Mouse (Mus musculus) heart, embryonic 13.5 days (tissue): ENCODE measurements around the gene Notch1. TPM values are rescaled to one million over a fixed set of nuclear protein-coding genes. Genes with fewer than 3 reads are reported as not detected.
A peak's percentile ranks its signal among the peaks of the same experiment; 100 is the strongest.

Experiments used
- ATAC-seq: fragments of 200-750 bp; cut with Nextera tagmentation; 2 replicates; pipeline ENCODE4 v1.8.0; 2017; ENCODE audit warnings: moderate TSS enrichment; ENCODE audit not compliant: insufficient number of reproducible peaks, low FRiP score, low TSS enrichment; ENCODE audit errors: extremely low read depth
- H3K27ac ChIP-seq: fragments of 300-500 bp; sonication (generic); replicated peaks from 2 replicates; pipeline ENCODE4 v1.5.1; 2015; ENCODE audit warnings: moderate library complexity, mild to moderate bottlenecking, inconsistent platforms
- H3K27me3 ChIP-seq: fragments of 300-500 bp; sonication (generic); replicated peaks from 2 replicates; pipeline ENCODE4 v1.6.1; 2015; ENCODE audit warnings: mild to moderate bottlenecking, inconsistent platforms
- H3K36me3 ChIP-seq: fragments of 300-500 bp; sonication (generic); 2 replicates; pipeline ENCODE4 v1.6.1; 2015; ENCODE audit warnings: mild to moderate bottlenecking, inconsistent platforms
- H3K4me1 ChIP-seq: fragments of 300-500 bp; sonication (generic); 2 replicates; pipeline ENCODE4 v1.6.1; 2015; ENCODE audit warnings: inconsistent platforms
- H3K4me2 ChIP-seq: fragments of 300-500 bp; sonication (generic); 2 replicates; pipeline ENCODE4 v1.6.1; 2015; ENCODE audit warnings: inconsistent platforms, mild to moderate bottlenecking, moderate library complexity
- H3K4me3 ChIP-seq: fragments of 300-500 bp; sonication (generic); 2 replicates; pipeline ENCODE4 v1.5.1; 2015; ENCODE audit warnings: moderate library complexity, mild to moderate bottlenecking, inconsistent platforms
- H3K9ac ChIP-seq: fragments of 300-500 bp; sonication (generic); 2 replicates; pipeline ENCODE4 v1.6.1; 2015; ENCODE audit warnings: inconsistent platforms, mild to moderate bottlenecking, moderate library complexity
- H3K9me3 ChIP-seq: fragments of 300-500 bp; sonication (generic); 2 replicates; pipeline ENCODE4 v1.6.1; 2016; ENCODE audit warnings: inconsistent platforms
- whole genome bisulfite sequencing: fragments of 180-500 bp; shearing (Covaris S2); methylation state at CpG from one replicate; pipeline ENCODE4 v1.1.7; 2015; ENCODE audit warnings: mixed read lengths; 5-methylcytosine and 5-hydroxymethylcytosine counted together
- polyA plus RNA-seq: library from polyadenylated mRNA; unstranded; fragments of >200 nt; fragmentation: Nextera tagmentation; extraction: Ambion mirVana; gene quantifications from 2 replicates; pipeline ENCODE4 v1.2.1, GENCODE M21; 2015

The Notch1 gene
- polyA plus RNA-seq, 1 experiment from 2014 or later = 11.4 TPM

- H3K36me3 ChIP-seq = peaks cover 99% of the 10 kb centered on the region
- no peak overlapping the region for H3K9ac ChIP-seq
- no peak for ATAC-seq
- no peak overlapping the region for H3K27ac ChIP-seq
- H3K4me3 ChIP-seq = no peak overlapping the region
- 90% methylated on average over 2 of the region's 2 CpGs for WGBS
- no peak overlapping the region for H3K4me2 ChIP-seq
- H3K9me3 ChIP-seq = no peaks in the 10 kb centered on the region
- 0 out of 2 replicates have a peak, but pooled peaks cover 4% of the 10 kb centered on the region for H3K4me1 ChIP-seq
- H3K27me3 ChIP-seq = no peaks in the 10 kb centered on the region
Observed at GRCm38 (mm10) chr2:26424541-26424940, 91.9 kb downstream of the Notch1 start.

- H3K9ac ChIP-seq = no peak overlapping the region
- H3K4me2 ChIP-seq = no peak overlapping the region
- 83% methylated on average over 1 of the region's 1 CpGs for WGBS
- H3K27ac ChIP-seq = no peak overlapping the region
- no peak overlapping the region for H3K4me3 ChIP-seq
- peaks cover 99% of the 10 kb centered on the region for H3K36me3 ChIP-seq
- H3K27me3 ChIP-seq = no peaks in the 10 kb centered on the region
- no peaks in the 10 kb centered on the region for H3K9me3 ChIP-seq
- ATAC-seq = no peak
- 0 out of 2 replicates have a peak, but pooled peaks cover 4% of the 10 kb centered on the region for H3K4me1 ChIP-seq
Observed at GRCm38 (mm10) chr2:26423086-26423485, 93.4 kb downstream of the Notch1 start.

GRCm38 (mm10) chr2:26421969-26422368, 94.5 kb downstream of the Notch1 start:
- Histone ChIP-seq H3K27me3 (no peaks in the 10 kb centered on the region), H3K4me3 (no peak overlapping the region), H3K27ac (no peak overlapping the region), H3K4me2 (no peak overlapping the region), H3K36me3 (peaks cover 99% of the 10 kb centered on the region), H3K9ac (no peak overlapping the region), H3K4me1 (0 out of 2 replicates have a peak, but pooled peaks cover 4% of the 10 kb centered on the region), H3K9me3 (no peaks in the 10 kb centered on the region)
- 86% methylated on average over 2 of the region's 2 CpGs for WGBS
- no peak for ATAC-seq

- peaks cover 100% of the 10 kb centered on the region for H3K36me3 ChIP-seq
- 80% methylated on average over 1 of the region's 1 CpGs for WGBS
- no peak for ATAC-seq
Observed at GRCm38 (mm10) chr2:26418120-26418519, 98.3 kb downstream of the Notch1 start.

GRCm38 (mm10) chr2:26417066-26417465, 99.4 kb downstream of the Notch1 start:
- Histone ChIP-seq H3K27me3 (no peaks in the 10 kb centered on the region), H3K4me3 (no peak overlapping the region), H3K9ac (no peak overlapping the region), H3K9me3 (no peaks in the 10 kb centered on the region), H3K36me3 (peaks cover 100% of the 10 kb centered on the region), H3K27ac (no peak overlapping the region), H3K4me2 (no peak overlapping the region), H3K4me1 (no peaks in the 10 kb centered on the region)
- no peak for ATAC-seq

More at GRCm38 (mm10) chr2:26418120-26418519, 98.3 kb downstream of the Notch1 start:
- H3K4me2 ChIP-seq = no peak overlapping the region
- 0 out of 2 replicates have a peak, but pooled peaks cover 2% of the 10 kb centered on the region for H3K4me1 ChIP-seq
- H3K9ac ChIP-seq = no peak overlapping the region
- H3K9me3 ChIP-seq = no peaks in the 10 kb centered on the region
- no peaks in the 10 kb centered on the region for H3K27me3 ChIP-seq
- H3K27ac ChIP-seq = no peak overlapping the region
- no peak overlapping the region for H3K4me3 ChIP-seq

GRCm38 (mm10) chr2:26410931-26411411, 105.5 kb downstream of the Notch1 start:
- H3K36me3 ChIP-seq = peaks cover 76% of the 10 kb centered on the region
- no peak overlapping the region for H3K4me2 ChIP-seq
- H3K4me1 ChIP-seq = peaks cover 29% of the 10 kb centered on the region
- 78% methylated on average over 5 of the region's 5 CpGs for whole genome bisulfite sequencing
- H3K27ac ChIP-seq = no peak overlapping the region
- no peaks in the 10 kb centered on the region for H3K9me3 ChIP-seq
- no peak overlapping the region for H3K4me3 ChIP-seq
- H3K27me3 ChIP-seq = no peaks in the 10 kb centered on the region
- peak overlapping the region; percentile 10; the same call in 1 of the 2 replicates for H3K9ac ChIP-seq
- ATAC-seq = no peak

DNA sequence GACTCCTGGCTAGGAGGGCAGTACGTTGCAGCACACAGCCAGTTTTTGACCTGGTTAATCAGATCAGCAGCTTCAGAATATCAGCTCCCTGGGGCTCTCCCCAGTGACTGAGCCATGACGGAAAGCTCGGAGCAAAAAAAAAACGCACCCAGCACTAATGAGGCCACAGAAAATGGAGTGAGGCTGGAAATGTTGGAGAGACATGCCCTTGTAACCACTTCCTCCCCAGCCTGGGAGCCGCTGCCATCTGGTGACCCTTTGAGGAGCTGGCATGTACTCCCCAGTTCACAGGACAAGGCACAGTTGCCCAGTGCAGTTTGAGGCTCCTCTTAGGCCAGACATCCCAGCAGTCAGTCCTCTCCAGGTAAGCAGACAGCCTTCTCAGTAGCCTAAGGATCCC, 106.4 kb downstream of the Notch1 start:
- ATAC-seq = no peak
- H3K9me3 ChIP-seq = no peaks in the 10 kb centered on the region
- no peak overlapping the region for H3K4me2 ChIP-seq
- H3K36me3 ChIP-seq = peaks cover 72% of the 10 kb centered on the region
- 76% methylated on average over 5 of the region's 5 CpGs for WGBS
- H3K4me3 ChIP-seq = no peak overlapping the region
- no peak overlapping the region for H3K27ac ChIP-seq
- peaks cover 34% of the 10 kb centered on the region for H3K4me1 ChIP-seq
- H3K27me3 ChIP-seq = no peaks in the 10 kb centered on the region
- no peak overlapping the region for H3K9ac ChIP-seq

GRCm38 (mm10) chr2:26409362-26409761, 107.1 kb downstream of the Notch1 start:
- ATAC-seq = no peak
- Histone ChIP-seq H3K9ac (no peak overlapping the region), H3K27ac (no peak overlapping the region), H3K9me3 (no peaks in the 10 kb centered on the region), H3K4me2 (peak overlapping the region; percentile 86), H3K36me3 (peaks cover 64% of the 10 kb centered on the region), H3K27me3 (no peaks in the 10 kb centered on the region), H3K4me3 (peak overlapping the region; percentile 92), H3K4me1 (peaks cover 40% of the 10 kb centered on the region)
- WGBS = 57% methylated on average over 3 of the region's 3 CpGs

GRCm38 (mm10) chr2:26408515-26409356, 107.7 kb downstream of the Notch1 start, which contains the start of gene Inpp5e:
Gene Inpp5e (minus strand): TSS chr2:26409203.
- Histone ChIP-seq H3K9ac (peak within 1 kb of the TSS; percentile 96), H3K4me1 (peaks cover 40% of the 10 kb centered on the region), H3K27ac (peak within 1 kb of the TSS; percentile 83), H3K36me3 (peaks cover 58% of the 10 kb centered on the region), H3K9me3 (no peaks in the 10 kb centered on the region), H3K4me2 (peak within 1 kb of the TSS; percentile 86), H3K27me3 (no peaks in the 10 kb centered on the region), H3K4me3 (peak within 1 kb of the TSS; percentile 92)
- under 1% methylated on average over 57 of the region's 57 CpGs for WGBS
- peak; percentile 91 for ATAC-seq
